Mouse (Mus musculus) stomach, embryonic 14.5 days (tissue): ENCODE measurements around the gene Nol6. TPM values are rescaled to one million over a fixed set of nuclear protein-coding genes. Genes with fewer than 3 reads are reported as not detected.

ENCODE experiments used
- ATAC-seq: fragments of 200-750 bp; cut with Nextera tagmentation; 2 replicates; pipeline ENCODE4 v1.8.0; 2017; ENCODE audit warnings: low read depth, moderate TSS enrichment; ENCODE audit not compliant: insufficient number of reproducible peaks, insufficient read depth, low FRiP score
- H3K27ac ChIP-seq: fragments of 300-500 bp; sonication (generic); 2 replicates; pipeline ENCODE4 v1.5.1; 2014; ENCODE audit warnings: mild to moderate bottlenecking, low read length, moderate library complexity, mixed read lengths
- H3K27me3 ChIP-seq: fragments of 300-500 bp; sonication (generic); 2 replicates; pipeline ENCODE4 v1.6.1; 2014; ENCODE audit warnings: low read length, control low read depth, mixed read lengths; ENCODE audit not compliant: control insufficient read depth, insufficient read depth
- H3K36me3 ChIP-seq: fragments of 300-500 bp; sonication (generic); 2 replicates; pipeline ENCODE4 v1.6.1; 2014; ENCODE audit warnings: mild to moderate bottlenecking, control low read depth, low read length, moderate library complexity, mixed read lengths; ENCODE audit not compliant: control insufficient read depth, insufficient read depth
- H3K4me1 ChIP-seq: fragments of 300-500 bp; sonication (generic); 2 replicates; pipeline ENCODE4 v1.6.1; 2014; ENCODE audit warnings: low read length, control low read depth, mixed read lengths; ENCODE audit not compliant: control insufficient read depth, insufficient read depth
- H3K4me2 ChIP-seq: fragments of 300-500 bp; sonication (generic); replicated peaks from 2 replicates; pipeline ENCODE4 v1.6.1; 2014; ENCODE audit warnings: low read depth, low read length, control low read depth
- H3K4me3 ChIP-seq: fragments of 300-500 bp; sonication (generic); 2 replicates; pipeline ENCODE4 v1.5.1; 2014; ENCODE audit warnings: low read depth, low read length, control low read depth
- H3K9ac ChIP-seq: fragments of 300-500 bp; sonication (generic); replicated peaks from 2 replicates; pipeline ENCODE4 v1.6.1; 2014; ENCODE audit warnings: low read depth, mild to moderate bottlenecking, control low read depth, low read length, moderate library complexity, mixed read lengths
- H3K9me3 ChIP-seq: fragments of 300-500 bp; sonication (generic); 2 replicates; pipeline ENCODE4 v1.6.1; 2016; ENCODE audit warnings: low read depth, low read length, control low read depth; ENCODE audit not compliant: control insufficient read depth
- whole genome bisulfite sequencing: fragments of 180-500 bp; shearing (Covaris S2); extraction: QIAGEN DNeasy Blood & Tissue Kit; methylation state at CpG from one replicate; pipeline ENCODE4 v1.1.7; 2014; 5-methylcytosine and 5-hydroxymethylcytosine counted together
- polyA plus RNA-seq: library from polyadenylated mRNA; unstranded; fragments of >200 nt; fragmentation: Nextera tagmentation; extraction: Ambion mirVana; gene quantifications from 2 replicates; pipeline ENCODE4 v1.2.1, GENCODE M21; 2014

Gene Nol6
- polyA plus RNA-seq, 1 experiment from 2014 or later: 22.5 TPM

DNA sequence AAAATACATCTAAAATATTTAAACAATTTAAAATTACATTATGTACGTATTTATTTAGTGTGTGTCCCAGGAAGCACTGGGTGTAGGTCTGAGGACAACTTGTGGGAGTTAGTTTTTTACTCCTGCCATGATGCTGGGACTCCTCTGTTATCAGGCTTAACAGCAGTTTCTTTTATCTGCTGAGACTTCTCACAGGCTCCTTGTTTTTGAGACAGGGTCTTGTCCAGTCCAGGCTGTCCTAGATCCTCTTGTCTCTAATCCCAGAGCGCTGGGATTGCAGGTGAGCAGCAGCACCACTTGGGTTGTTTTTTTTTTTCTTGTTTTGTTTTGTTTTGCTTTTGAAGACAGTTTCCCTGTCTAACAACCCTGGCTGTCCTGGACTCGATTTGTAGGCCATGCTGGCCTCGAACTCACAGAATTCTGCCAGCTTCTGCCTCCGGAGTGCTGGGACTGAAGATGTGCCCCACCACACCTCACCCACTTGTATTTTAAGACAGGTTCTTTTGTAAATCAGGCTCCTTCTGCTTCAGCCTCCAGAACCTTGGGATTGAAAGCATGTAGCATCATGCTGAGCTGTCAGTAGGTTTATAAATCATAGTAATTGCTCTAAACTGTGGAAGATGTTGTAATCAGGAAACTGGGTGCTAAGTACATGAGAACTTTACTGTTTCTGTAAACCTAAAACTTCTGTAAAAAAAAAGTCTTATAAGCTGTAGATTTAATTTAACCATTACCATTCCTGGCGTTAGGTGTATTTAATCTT is 9.5 kb upstream of the Nol6 start:
- no peaks in the 10 kb centered on the region for H3K36me3 ChIP-seq
- WGBS: 75% methylated on average over 6 of the region's 6 CpGs
- H3K27me3 ChIP-seq: no peaks in the 10 kb centered on the region
- H3K9me3 ChIP-seq: no peaks in the 10 kb centered on the region
- H3K27ac ChIP-seq: no peak overlapping the region
- peaks cover 6% of the 10 kb centered on the region; the same call in 1 of the 2 replicates for H3K4me1 ChIP-seq
- no peak overlapping the region for H3K9ac ChIP-seq
- H3K4me3 ChIP-seq: no peak overlapping the region
- ATAC-seq: no peak
- no peak overlapping the region for H3K4me2 ChIP-seq

DNA sequence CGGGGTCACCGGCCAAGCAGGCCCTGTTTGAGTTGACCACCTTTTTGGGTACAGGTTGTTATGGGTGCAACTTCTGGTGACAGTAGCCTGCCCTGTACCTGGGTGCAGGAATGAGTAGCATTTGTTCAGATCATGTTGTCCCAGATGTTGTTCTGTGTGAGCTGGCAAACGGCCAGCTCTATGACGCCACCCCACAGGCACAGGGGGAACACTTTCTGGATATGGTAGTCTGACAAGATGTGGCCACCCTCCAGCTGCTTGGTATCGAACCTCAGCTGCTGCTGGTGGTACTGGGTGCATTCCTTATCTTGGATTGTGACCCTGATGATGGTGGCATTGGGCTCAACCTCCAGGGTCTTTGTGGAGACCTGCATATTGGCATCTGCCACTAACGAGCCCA is 8.2 kb upstream of the Nol6 start:
- Histone ChIP-seq H3K9ac (no peak overlapping the region), H3K4me3 (no peak overlapping the region), H3K9me3 (no peaks in the 10 kb centered on the region), H3K27ac (no peak overlapping the region), H3K4me1 (peaks cover 3% of the 10 kb centered on the region; the same call in 1 of the 2 replicates), H3K4me2 (no peak overlapping the region), H3K36me3 (no peaks in the 10 kb centered on the region), H3K27me3 (no peaks in the 10 kb centered on the region)
- ATAC-seq: no peak
- 78% methylated on average over 6 of the region's 6 CpGs for WGBS

DNA sequence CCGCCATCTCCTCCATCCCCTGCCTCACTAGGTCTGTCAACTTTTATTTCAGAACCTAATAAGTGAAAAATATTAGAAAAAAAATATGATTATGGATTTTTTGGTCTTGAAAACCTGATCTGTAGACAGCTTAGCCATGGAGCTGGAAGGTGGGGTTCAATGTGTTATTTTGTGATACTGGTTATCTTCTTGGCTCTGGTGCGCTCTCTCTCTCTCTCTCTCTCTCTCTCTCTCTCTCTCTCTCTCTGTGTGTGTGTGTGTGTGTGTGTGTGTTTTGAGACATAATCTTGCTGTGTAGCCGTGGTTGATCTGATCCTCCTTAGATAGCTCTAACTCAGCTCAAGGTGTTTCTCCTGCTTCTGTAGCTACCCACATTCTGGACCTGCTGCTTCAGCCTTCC is 5.6 kb upstream of the Nol6 start:
- WGBS: 77% methylated on average over 3 of the region's 3 CpGs
- H3K27ac ChIP-seq: no peak overlapping the region

DNA sequence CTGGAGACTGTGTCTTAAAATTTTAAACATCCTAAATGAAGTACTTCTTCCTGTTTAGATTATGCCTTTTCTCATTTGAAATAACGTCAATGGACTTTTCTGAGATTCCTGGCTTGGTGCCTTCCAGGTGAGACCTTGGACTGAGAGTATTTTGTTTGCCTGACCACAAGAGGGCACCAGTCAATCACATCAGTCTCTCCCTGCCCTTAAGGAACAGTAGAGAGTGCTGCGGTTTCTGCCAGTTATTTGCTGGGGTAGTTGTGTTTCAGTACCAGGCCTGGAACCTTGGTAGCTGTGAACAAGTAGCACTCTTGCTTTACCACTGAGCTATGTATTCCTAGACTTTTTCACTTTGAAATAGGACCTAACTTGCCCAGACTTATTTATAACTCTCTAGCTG is 5.2 kb upstream of the Nol6 start:
- 2% methylated on average over 2 of the region's 2 CpGs for WGBS
- Histone ChIP-seq H3K36me3 (no peaks in the 10 kb centered on the region), H3K9ac (no peak overlapping the region), H3K4me3 (no peak overlapping the region), H3K9me3 (no peaks in the 10 kb centered on the region), H3K4me2 (no peak overlapping the region), H3K27ac (no peak overlapping the region), H3K4me1 (no peaks in the 10 kb centered on the region), H3K27me3 (no peaks in the 10 kb centered on the region)
- peak; percentile 57; the same call in 1 of the 2 replicates for ATAC-seq

More for the DNA sequence above, 5.6 kb upstream of the Nol6 start:
- Histone ChIP-seq H3K4me1 (peaks cover 3% of the 10 kb centered on the region; the same call in 1 of the 2 replicates), H3K4me2 (no peak overlapping the region), H3K4me3 (no peak overlapping the region), H3K9me3 (no peaks in the 10 kb centered on the region), H3K9ac (no peak overlapping the region), H3K36me3 (no peaks in the 10 kb centered on the region), H3K27me3 (no peaks in the 10 kb centered on the region)
- no peak for ATAC-seq

DNA sequence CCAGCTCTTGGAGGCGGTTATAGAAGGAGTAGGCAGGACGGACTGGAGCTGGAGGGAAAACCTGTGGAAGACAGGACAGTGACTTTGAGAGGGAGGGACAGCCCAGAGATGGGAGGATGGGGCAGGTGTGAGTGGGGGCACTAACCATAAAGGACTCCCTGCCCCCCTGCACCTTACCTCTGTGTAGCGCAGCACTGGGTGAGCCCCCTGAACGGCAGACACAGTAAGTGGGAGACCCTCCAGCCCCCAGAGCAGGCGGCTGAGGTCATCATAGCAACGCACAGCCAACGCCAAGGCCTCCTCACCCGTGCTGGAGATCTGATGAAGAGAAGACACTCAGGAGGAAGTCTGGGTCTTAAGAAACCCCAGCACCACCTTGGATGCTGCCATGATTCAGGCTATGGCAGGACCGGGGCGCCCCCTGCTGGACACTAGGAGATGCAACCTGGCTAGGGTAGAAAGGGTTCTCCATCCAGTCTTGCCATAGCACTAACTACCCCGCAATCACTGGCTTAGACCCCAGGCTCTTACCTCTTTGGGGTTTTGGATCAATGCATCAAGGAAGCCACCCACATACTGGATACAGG is 5.5 kb downstream of the Nol6 start:
- Histone ChIP-seq H3K4me1 (peaks cover 4% of the 10 kb centered on the region; the same call in 1 of the 2 replicates), H3K27me3 (no peaks in the 10 kb centered on the region), H3K4me3 (no peak overlapping the region), H3K27ac (no peak overlapping the region), H3K36me3 (peaks cover 64% of the 10 kb centered on the region), H3K9ac (no peak overlapping the region), H3K9me3 (no peaks in the 10 kb centered on the region), H3K4me2 (no peak overlapping the region)
- WGBS: 72% methylated on average over 11 of the region's 11 CpGs
- 0 out of 2 replicates have a peak, but pooled peaks have one; percentile 33 for ATAC-seq

DNA sequence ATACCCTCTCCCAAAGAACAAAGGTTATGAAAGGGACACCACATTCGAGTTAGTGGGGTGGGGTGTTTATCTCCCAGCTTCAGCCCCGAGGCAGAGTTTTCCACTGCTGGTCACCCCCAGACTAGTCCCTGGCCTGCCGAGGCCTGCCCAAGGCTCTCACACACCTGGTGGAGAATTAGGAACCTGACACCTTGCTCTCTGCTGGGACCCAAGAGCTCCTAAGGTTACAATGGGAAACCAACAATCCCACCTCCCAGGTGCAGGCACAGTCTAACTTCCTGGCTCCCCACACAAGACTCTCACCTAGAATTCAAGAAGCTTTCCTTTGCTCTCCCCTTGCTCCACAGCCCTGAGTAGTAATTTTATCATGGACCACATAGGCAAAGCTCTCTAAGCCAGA is 7.4 kb downstream of the Nol6 start:
- ATAC-seq: no peak
- H3K27ac ChIP-seq: no peak overlapping the region
- 76% methylated on average over 3 of the region's 3 CpGs for WGBS

DNA sequence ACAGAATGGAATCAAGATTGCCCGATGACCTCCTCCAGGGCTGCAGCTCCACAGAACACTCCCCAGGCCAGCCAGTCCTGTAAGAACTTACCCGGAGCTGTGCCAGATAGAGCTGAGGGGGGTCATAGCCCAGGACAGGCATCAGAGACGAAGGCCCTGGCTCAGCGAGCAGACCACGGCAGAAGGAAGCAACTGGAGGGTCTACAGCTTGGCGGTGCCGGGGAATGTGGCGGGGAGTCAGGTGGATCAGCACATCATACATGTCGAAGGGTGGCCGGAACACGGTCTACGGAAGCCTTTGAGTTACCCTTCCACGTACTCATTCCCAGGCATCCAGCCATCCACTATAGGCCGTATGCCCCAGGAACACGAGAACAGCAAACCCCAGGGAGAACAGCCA is 8.5 kb downstream of the Nol6 start:
- no peak for ATAC-seq
- no peaks in the 10 kb centered on the region for H3K4me1 ChIP-seq
- H3K9ac ChIP-seq: no peak overlapping the region
- no peak overlapping the region for H3K27ac ChIP-seq
- peaks cover 58% of the 10 kb centered on the region for H3K36me3 ChIP-seq
- H3K27me3 ChIP-seq: no peaks in the 10 kb centered on the region
- no peaks in the 10 kb centered on the region for H3K9me3 ChIP-seq
- no peak overlapping the region for H3K4me2 ChIP-seq
- no peak overlapping the region for H3K4me3 ChIP-seq
- WGBS: 91% methylated on average over 15 of the region's 15 CpGs

More for the DNA sequence above, 7.4 kb downstream of the Nol6 start:
- Histone ChIP-seq H3K27me3 (no peaks in the 10 kb centered on the region), H3K4me3 (no peak overlapping the region), H3K4me1 (no peaks in the 10 kb centered on the region), H3K9ac (no peak overlapping the region), H3K36me3 (peaks cover 66% of the 10 kb centered on the region), H3K9me3 (no peaks in the 10 kb centered on the region), H3K4me2 (no peak overlapping the region)

DNA sequence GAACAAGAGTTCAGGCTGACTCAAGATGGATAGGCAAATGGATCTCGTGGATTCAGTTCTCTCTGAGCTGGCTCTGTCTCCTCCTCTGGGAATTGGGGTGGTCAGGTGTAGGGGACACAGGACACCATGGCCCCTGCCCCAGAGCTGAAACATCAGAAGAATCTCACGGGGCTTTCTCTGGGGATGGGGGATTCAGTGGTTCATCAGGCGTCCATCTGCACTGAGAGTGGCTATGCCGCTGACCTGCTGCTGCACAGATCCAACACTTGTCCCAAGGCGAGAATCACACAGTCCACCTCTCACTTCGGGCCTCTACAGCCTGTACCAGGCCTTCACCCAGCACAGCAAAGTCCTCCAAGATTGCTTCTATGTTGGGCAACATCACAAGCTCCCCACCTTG is 9.2 kb downstream of the Nol6 start:
- Histone ChIP-seq H3K27me3 (no peaks in the 10 kb centered on the region), H3K4me1 (no peaks in the 10 kb centered on the region), H3K4me3 (no peak overlapping the region), H3K9ac (no peak overlapping the region), H3K4me2 (no peak overlapping the region), H3K9me3 (no peaks in the 10 kb centered on the region), H3K27ac (no peak overlapping the region), H3K36me3 (peaks cover 50% of the 10 kb centered on the region)
- no peak for ATAC-seq
- 87% methylated on average over 6 of the region's 6 CpGs for WGBS
